ENCODE assay signal across 19 mouse cellular contexts in genomic region chr16:97072624-97073023, GRCm38 (mm10).
DNase-seq lines count a peak whose midpoint lies in the region; ATAC-seq lines count a peak whose summit lies in the region.
"Had no signal": no experiment of that assay in that cellular context is flagged by ENCODE, and none has a peak within 500 bp of the region (broad histone marks: within the 10 kb centered on the region; RNA-seq: fewer than 3 reads in every experiment).

No protein-coding gene starts in this region.

- H3K9me3 ChIP-seq in forebrain, embryonic 16.5 days (ENCODE audit: control insufficient read depth, low read length), result no peaks in the 10 kb centered on the region
- H3K9me3 ChIP-seq: embryonic facial prominence, embryonic 10.5 days; embryonic facial prominence, embryonic 12.5 days; forebrain, embryonic 13.5 days; forebrain, embryonic 15.5 days had no signal

- WGBS in forebrain, embryonic 16.5 days, result 85% methylated on average over 2 of the region's 2 CpGs

- H3K9ac ChIP-seq in forebrain, embryonic 16.5 days (replicated peaks; ENCODE audit: low read depth, low read length), result no peak overlapping the region
- H3K9ac ChIP-seq: embryonic facial prominence, embryonic 12.5 days; forebrain, embryonic 13.5 days; forebrain, embryonic 15.5 days had no signal

- peak; percentile 9 to 17 for DNase-seq in left cerebral cortex, adult 9 months (ENCODE audit: low spot score in 2 of 2)
- DNase-seq in left cerebral cortex, postnatal 36 days (ENCODE audit: low spot score in 2 of 2), result no peak
- peak; percentile 27 for DNase-seq in right cerebral cortex, adult 18-20 months
- no peak for DNase-seq in right cerebral cortex, postnatal 10 days (ENCODE audit: low spot score in 2 of 2)
- peak; percentile 14 for DNase-seq in retina, postnatal 7 days (ENCODE audit: low read depth, low spot score)
- DNase-seq in lung, postnatal 10 days, result no peak
- DNase-seq: adrenal gland, adult 2 months; adrenal gland, postnatal 10 days; adrenal gland, postnatal 25 days; cerebellum, adult 11-12 months; cerebellum, adult 2 months; cerebellum, adult 9-10 months; cerebellum, postnatal 10 days; cerebellum, postnatal 25 days had no signal

- intact Hi-C loops in left cerebral cortex, postnatal 36 days (cut with DNase I), result loop anchor here (5.0 kb wide), 2 partner anchors 55 to 95 kb away; no protein-coding TSS in a partner anchor

- no peak overlapping the region for H3K4me2 ChIP-seq in forebrain, embryonic 16.5 days (ENCODE audit: low read length)
- H3K4me2 ChIP-seq: embryonic facial prominence, embryonic 12.5 days; forebrain, embryonic 13.5 days; forebrain, embryonic 15.5 days had no signal

- H3K27me3 ChIP-seq in forebrain, embryonic 16.5 days (replicated peaks; ENCODE audit: control insufficient read depth, insufficient read depth, low read length), result no peaks in the 10 kb centered on the region
- H3K27me3 ChIP-seq: embryonic facial prominence, embryonic 12.5 days; forebrain, embryonic 13.5 days; forebrain, embryonic 15.5 days had no signal

- no peak for ATAC-seq in forebrain, embryonic 16.5 days
- ATAC-seq: forebrain, embryonic 13.5 days; forebrain, embryonic 15.5 days had no signal

- H3K4me1 ChIP-seq in forebrain, embryonic 16.5 days (replicated peaks; ENCODE audit: control insufficient read depth, insufficient read depth, low read length), result peaks cover 3% of the 10 kb centered on the region
- H3K4me1 ChIP-seq: embryonic facial prominence, embryonic 10.5 days; embryonic facial prominence, embryonic 12.5 days; forebrain, embryonic 13.5 days; forebrain, embryonic 15.5 days had no signal

- no peak overlapping the region for H3K4me3 ChIP-seq in forebrain, embryonic 16.5 days (replicated peaks; ENCODE audit: low read length)
- H3K4me3 ChIP-seq: embryonic facial prominence, embryonic 10.5 days; embryonic facial prominence, embryonic 12.5 days; forebrain, embryonic 13.5 days; forebrain, embryonic 15.5 days had no signal

- H3K27ac ChIP-seq in forebrain, embryonic 16.5 days (ENCODE audit: low read length), result no peak overlapping the region
- H3K27ac ChIP-seq: embryonic facial prominence, embryonic 10.5 days; embryonic facial prominence, embryonic 12.5 days; forebrain, embryonic 13.5 days; forebrain, embryonic 15.5 days had no signal

- no peaks in the 10 kb centered on the region for H3K36me3 ChIP-seq in forebrain, embryonic 16.5 days (ENCODE audit: control insufficient read depth, insufficient read depth)
- H3K36me3 ChIP-seq: embryonic facial prominence, embryonic 10.5 days; embryonic facial prominence, embryonic 12.5 days; forebrain, embryonic 15.5 days had no signal

Comparison
In these comparisons a context has a peak if more than half of its experiments do, and no peak if none do; other contexts are left out.
1. DNase-seq: peak in left cerebral cortex, adult 9 months (2 of 2), right cerebral cortex, adult 18-20 months (single experiment) and retina, postnatal 7 days (single experiment); none in left cerebral cortex, postnatal 36 days (0 of 2), right cerebral cortex, postnatal 10 days (0 of 2) and lung, postnatal 10 days (single experiment).